Mouse (Mus musculus) kidney, adult 11 months (tissue): Measurements from ENCODE around the gene Ocm.
A peak's percentile ranks its signal among the peaks of the same experiment; 100 is the strongest.
"Not testable (repeated sequence)": the region's sequence is repeated elsewhere in the genome, so short reads cannot be mapped to it uniquely, and the experiment has no call there.

ENCODE experiments used
- DNase-seq: peaks from one replicate; pipeline ENCODE4 v3.0.0; 2022

The Ocm gene

GRCm38 (mm10) chr5:144026620-144027263 is at the start of gene Ocm:
Gene Ocm (minus strand): TSS chr5:144026670.
- no peak for DNase-seq

GRCm38 (mm10) chr5:144071249-144071648 is 44.8 kb upstream of the Ocm start:
- no peak for DNase-seq

DNA sequence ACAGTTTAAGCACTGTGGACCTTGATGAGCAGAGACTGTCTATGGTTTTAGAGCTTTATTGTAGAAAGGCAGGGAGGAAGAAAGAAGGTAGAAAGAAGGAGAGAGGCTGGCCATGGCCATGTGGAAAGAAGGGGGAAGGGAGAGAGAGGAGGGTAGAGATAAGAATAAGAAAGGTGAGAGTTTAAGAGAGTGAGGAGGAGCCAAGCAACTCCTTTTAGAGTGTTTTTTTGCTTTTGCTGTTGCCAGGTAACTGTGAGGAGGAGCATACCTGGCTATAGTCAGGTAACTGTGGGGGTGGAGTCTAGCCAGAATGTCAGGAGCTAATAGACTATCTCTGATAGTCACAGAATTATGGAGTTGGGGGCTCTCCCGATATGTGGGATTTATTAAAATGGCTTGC is 43.6 kb upstream of the Ocm start:
- DNase-seq, result no peak

DNA sequence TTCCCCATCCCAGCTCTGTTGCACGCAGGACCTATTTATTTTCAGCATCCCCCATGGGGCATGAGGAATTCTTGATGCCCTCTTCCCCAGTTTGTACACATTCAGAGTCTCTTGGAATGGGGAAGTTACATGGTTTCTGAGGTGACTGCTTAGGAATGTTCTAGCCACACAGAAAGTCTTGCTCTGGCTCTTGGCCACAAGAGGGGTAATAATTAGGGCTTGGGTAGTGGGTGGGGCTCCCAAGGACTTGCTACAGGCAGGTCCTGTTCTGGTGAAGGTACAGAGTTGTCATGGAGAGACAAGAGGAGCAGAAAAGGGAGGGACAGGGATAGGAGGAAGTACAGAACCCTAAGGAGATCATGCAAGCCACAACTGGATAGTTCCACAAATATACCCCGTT is 39.6 kb upstream of the Ocm start:
- no peak for DNase-seq

DNA sequence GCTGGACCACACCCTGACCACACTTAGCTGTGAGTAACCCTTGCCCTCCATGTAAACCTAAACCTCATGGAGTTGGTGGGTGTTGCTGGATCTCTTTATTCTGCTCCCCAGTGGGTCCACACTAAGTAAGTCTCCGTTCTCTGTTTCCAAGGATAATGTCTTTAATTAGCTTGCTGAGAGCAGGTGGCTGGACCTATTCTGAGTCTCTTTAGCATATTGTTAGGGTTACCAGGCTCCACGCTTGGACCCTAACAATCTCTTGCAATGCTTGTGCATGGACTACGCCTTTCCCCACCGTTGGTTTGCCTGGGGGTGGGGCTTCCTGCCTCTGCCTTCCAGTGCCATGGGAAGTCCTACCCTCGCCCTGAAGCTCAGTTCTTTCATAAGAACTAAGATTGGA is 37.6 kb upstream of the Ocm start:
- no peak for DNase-seq

DNA sequence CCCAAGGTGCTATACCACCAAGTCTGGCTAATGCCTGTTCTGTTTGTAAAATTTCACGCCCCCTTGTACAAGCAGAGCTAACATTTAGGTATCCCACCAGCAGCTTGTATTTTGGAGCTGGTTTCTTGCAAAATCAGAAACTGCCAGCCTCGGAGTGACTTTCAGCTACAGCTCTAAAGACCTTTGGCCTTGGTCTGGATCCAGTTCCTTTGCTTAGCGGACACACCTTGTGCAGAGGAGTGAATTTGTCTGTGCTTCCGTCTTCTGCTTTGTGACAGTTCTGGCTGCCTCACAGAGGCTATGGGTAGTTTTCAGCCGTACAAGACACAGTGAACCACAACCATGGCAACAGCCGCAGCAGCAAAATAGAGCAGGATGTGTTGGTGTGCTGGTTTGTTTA is 27.9 kb upstream of the Ocm start:
- DNase-seq, result peak; percentile 14

DNA sequence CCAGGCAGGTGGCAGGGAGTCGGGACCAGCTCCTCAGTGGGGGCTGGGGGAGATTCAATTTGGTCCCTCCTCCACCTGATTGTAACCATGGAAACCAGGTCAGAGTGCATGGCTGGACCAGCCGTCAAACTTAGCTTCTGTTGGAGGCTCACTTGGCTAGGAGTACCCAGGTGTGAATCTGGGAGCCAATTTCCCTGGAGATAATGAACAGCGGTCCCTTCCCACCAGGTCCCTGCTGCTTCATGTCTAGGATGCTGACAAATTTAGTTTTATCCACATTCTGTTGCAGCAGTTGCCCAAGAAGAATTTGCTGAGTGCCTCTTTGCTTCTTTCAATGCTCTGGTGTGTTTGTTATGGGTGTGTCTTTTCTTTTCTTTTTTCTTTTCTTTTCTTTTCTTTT is 27.0 kb upstream of the Ocm start:
- DNase-seq, result no peak

- no peak for DNase-seq
These were observed 24.8 kb upstream of the Ocm start for GRCm38 (mm10) chr5:144051268-144051667.

GRCm38 (mm10) chr5:144049881-144050280 is 23.4 kb upstream of the Ocm start:
- no peak for DNase-seq

DNA sequence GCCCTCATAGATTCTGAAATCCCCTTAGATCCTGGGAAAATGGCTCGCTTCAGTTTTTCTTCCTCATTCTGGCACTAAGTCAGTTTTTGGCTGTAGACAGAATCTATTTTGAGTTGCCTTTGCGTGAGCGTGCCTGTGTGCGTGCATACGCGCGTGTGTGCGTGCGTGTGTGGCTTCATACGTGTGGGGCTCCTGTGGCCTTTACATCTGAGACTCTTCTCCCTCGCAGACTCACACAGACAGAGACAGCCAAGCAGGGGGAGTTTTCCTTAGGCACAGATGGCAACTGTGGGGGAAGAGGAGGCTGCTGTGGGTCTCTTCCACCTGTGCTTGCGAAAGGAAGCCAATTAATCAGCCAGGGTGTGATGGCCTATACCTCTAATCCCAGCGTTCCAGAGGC is 20.9 kb upstream of the Ocm start:
- DNase-seq, result no peak

DNA sequence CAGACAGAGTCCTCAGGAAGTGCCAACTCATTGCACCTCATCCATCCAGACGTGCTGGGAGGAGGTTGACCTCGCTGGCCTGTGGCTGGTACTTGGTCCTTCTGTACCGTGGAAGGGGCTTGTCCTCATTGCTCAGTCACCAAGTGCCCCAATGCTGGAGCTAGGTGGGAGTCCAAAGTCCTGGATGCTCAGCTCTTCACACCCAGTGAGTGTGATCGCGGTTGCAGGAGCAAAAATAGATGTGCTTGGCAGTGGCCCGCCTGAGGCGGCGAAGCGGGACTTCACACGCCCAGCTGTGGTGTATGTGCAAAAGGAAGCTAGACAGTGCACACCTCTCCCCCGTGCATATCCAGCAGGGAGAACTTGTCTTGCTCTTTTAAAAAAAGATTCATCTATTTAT is 16.7 kb upstream of the Ocm start:
- DNase-seq, result peak; percentile 64

DNA sequence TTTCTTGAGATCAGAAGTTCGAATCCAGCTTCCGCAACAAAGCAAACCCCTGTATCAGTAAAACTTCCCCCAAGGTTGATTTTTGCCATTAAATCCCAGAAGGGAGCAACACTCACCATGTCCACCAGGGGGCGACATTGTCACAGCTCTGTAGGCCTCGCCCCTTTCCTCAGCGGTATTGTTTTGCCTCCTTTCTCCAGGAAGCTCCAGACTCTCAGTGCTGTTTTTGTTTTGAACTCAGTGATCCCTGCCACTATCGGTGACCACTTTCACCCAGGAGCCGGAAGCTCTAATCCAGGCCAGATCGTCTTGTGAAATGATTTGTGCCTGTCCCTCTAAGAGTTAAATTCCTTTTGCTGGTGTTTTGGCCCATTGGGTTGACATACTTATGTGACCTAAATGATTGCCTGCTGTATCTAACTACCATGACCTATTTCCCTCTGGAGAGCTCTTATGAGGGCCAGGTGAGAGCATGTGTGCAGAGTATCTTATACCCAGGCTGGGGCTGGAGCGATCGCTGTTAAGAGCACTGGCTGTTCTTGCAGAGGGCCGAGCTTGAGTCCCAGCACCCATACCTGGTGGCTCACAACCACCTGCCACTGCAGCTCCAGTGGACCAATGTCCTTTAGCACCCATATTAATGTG is 14.4 kb upstream of the Ocm start:
- DNase-seq, result peak; percentile 51

GRCm38 (mm10) chr5:144039886-144040285 is 13.4 kb upstream of the Ocm start:
- DNase-seq, result no peak

GRCm38 (mm10) chr5:144039156-144039675 is 12.7 kb upstream of the Ocm start:
- DNase-seq, result no peak

- DNase-seq, result no peak
These were observed 10.5 kb upstream of the Ocm start for GRCm38 (mm10) chr5:144036952-144037351.

DNA sequence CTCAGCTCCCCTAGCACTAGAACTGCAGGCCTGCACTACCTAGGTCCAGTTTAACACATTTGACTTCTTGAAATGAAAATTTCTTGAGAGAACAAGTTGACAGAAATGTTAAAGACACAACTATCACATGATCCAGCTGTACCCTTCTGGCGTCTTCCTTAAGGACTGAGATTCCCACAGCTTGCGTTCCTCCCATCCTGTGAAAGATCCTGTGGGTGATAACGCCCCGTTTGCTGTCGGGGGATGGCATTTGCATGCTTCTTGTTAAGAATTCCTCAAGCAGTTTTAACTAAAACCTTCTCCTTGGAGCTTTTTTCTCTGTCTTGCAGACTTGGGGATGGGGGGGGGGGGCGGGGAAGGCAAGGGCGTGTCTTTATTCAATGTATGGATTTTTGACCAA is 8.1 kb upstream of the Ocm start:
- DNase-seq, result no peak

DNA sequence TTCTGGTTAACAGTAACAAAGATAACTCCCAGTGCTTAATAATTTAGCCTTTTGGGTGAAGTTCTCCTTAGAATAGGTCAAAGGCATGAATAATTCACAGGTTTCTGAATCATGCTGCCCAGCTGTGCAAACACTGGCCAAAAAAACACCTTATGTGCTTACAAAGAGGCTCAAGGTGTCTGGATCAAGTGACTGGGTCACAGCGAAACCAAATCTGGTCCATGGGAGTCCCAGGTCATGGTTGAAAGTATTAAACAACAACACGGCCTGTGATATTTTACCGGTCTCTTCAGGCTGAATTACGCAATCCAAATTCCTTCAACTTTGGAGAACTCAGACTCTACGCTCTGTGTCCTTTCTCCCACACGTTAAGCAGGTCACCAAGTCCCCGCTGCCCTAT is 6.0 kb upstream of the Ocm start:
- DNase-seq, result peak; percentile 36

DNA sequence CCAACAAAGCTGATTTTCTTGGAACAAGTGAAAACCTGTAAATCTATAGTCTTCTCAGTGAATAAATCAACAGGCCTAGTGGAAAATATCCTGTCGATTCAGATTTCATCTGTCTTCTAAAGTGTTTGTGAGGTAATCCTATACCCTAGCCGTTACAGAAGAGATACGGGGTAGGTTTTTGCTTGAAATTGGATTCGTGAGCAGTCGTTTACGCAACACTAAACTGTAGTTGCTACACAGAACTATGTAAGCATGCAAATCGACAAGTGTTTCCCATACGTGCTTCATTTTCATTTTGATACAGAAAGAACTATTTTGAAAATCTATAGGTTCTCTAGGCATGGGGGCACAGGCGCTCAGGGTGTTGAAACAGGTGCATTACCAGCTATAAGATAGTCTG is 10.6 kb downstream of the Ocm start:
- DNase-seq, result no peak

DNA sequence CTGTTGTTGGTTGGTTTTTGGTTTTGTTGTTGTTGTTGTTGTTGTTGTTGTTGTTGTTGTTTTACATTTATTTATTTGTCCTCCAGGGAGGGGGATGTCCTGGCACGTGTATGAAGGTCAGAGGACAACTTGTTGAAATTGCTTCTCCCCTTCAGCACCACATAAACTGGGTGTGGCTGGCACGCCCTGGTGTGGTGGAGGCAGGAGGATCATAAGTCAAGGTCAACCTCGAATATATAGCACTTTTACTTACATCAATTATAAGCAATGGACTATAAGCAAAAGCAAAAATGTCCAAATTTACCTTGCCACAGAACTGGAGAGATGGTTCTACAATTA is 11.2 kb downstream of the Ocm start:
- DNase-seq, result no peak

GRCm38 (mm10) chr5:144014551-144015311 is 11.7 kb downstream of the Ocm start, which contains the start of gene Ccz1:
Gene Ccz1 (minus strand): TSS chr5:144014877.
- DNase-seq, result peak; percentile 72

DNA sequence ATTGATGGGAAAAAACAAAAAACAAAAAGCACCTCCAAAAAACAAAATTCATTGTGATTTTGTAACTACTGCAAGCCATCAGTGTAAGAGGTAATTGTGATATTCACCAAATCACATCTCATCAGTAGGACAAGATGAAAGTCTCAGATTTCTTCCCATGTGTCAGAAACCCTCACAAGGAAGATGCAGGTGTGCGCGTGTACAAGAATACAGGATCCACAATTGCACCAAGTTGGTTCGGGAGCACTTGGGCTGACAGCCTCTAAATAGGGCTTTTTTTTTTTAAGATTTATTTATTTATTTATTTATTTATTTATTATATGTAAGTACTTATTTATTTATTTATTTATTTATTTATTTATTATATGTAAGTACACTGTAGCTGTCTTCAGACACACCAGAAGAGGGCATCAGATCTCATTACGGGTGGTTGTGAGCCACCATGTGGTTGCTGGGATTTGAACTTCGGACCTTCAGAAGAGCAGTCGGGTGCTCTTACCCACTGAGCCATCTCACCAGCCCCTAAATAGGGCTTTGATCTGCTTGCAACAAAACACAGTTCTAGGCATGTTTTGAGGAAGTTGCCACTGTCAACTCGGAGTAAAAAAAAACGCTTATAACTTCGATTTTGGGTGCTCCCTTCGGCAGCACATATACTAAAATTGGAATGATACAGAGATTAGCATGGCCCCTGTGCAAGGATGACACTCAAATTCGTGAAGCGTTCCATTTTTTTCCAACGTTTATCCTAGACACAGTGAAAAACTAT is 12.9 kb downstream of the Ocm start:
- not testable (repeated sequence) for DNase-seq

DNA sequence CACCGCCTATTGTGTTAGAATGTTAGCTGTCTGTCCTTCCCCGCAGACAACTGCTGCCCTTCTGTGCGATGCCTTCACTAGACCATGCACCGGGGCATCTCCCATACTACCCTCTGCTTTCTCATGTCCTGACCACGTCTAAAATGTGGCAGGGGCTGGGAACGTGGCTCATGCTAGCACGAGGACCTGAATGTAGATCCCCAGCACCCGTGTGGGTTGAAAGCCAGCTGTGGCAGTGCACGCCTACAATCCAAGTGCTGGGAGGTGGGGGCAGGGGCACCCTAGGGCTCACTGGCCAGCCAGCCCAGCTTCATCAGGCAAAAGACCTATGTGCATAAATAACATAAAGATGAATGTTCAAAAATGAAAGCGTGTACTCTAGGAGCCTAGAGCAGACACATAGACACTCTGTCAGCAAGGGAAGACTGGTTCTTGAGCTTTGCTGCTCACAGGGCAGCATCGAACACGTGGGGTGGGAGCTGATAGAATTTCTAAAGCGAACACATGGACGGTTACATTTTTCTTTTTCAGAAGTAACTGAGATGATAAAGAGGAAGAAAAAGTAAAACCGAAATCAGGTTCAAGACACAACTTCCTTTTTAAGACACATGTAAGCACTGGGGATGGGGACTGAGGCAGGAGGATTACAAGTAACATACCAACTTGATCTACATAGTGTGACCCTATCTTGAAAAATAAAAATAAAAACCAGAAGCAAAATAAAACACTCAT is 23.8 kb downstream of the Ocm start:
- DNase-seq, result no peak

- no peak for DNase-seq
These were observed 27.1 kb downstream of the Ocm start for GRCm38 (mm10) chr5:143999409-143999808.
